Mouse (Mus musculus): ENCODE results near the gene Klhl36. TPM values are rescaled to one million over a fixed set of nuclear protein-coding genes. Genes with fewer than 3 reads are reported as not detected.

Klhl36 gene
- not detected for polyA plus RNA-seq (2014; fragmentation: Illumina TruSeq; extraction: RNeasy Lipid Tissue Mini Kit (QIAGEN cat#74804); ENCODE audit: low read depth, low replicate concordance)

GRCm38 (mm10) chr8:119861706-119862389 lies at the start of gene Klhl36:
Gene Klhl36, plus strand, starts transcription at chr8:119862266.

GRCm38 (mm10) chr8:119840275-119840808 lies 21.7 kb upstream of the Klhl36 start, which contains the start of gene Cotl1:
Gene Cotl1, minus strand, starts transcription at chr8:119840544.

GRCm38 (mm10) chr8:119909944-119910546 lies 48.0 kb downstream of the Klhl36 start, which contains the start of gene Usp10:
Gene Usp10, plus strand, starts transcription at chr8:119910360.

DNA sequence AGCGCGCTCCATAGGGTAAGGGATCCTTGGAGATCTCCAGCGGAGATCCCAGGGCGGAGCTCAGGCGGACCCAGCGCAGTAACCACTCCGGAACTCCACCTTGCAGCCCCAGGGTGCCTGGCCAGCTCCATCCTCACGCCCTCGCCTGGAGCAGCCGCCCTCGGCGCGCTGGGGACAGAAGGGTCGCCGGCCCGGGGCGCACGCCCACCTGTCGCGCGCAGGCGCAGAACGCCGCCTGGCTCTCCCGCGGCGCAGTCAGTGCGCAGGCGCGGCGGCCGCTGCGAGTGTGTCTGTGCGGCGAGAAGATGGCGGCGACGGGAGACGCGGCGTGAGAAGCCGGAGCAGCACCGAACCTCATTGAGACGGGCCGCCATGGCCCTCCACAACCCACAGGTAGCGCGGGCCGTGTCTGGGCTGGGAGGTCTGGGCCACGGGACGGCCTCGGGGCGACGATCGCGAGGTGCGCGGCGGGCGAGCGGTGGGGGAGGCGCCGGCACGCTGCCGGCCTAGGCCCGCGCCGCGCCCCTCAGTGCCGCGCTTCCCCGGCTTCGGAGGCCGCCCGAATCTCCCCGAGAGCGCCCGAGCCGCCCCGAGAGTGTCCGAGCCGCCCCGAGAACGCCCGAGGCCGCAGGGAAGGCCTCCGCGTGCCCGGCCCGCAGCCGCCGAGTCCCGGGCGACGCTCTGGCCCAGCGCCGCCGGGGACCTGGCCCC lies 48.6 kb downstream of the Klhl36 start, which contains the start of gene Gm20388:
TSS of gene Gm20388 (plus strand) at position 295 of the 711 bp plus-strand sequence.

Other genes starting within 250 kb of the Klhl36 start
- gene Adad2, start 249.5 kb upstream of the Klhl36 start, polyA plus RNA-seq (2014; fragmentation: Illumina TruSeq; extraction: RNeasy Lipid Tissue Mini Kit (QIAGEN cat#74804); ENCODE audit: low read depth, low replicate concordance): 0.21 TPM
- 1.4 TPM for gene Kcng4, start 226.6 kb upstream of the Klhl36 start, polyA plus RNA-seq (2014; fragmentation: Illumina TruSeq; extraction: RNeasy Lipid Tissue Mini Kit (QIAGEN cat#74804); ENCODE audit: low read depth, low replicate concordance)
- 3.9 TPM for gene Wfdc1, start 195.9 kb upstream of the Klhl36 start, polyA plus RNA-seq (2014; fragmentation: Illumina TruSeq; extraction: RNeasy Lipid Tissue Mini Kit (QIAGEN cat#74804); ENCODE audit: low read depth, low replicate concordance)
- not detected for gene Atp2c2, start 162.3 kb upstream of the Klhl36 start, polyA plus RNA-seq (2014; fragmentation: Illumina TruSeq; extraction: RNeasy Lipid Tissue Mini Kit (QIAGEN cat#74804); ENCODE audit: low read depth, low replicate concordance)
- gene Tldc1, start 83.8 kb upstream of the Klhl36 start, polyA plus RNA-seq (2014; fragmentation: Illumina TruSeq; extraction: RNeasy Lipid Tissue Mini Kit (QIAGEN cat#74804); ENCODE audit: low read depth, low replicate concordance): 1.3 TPM
- gene Cotl1, start 21.7 kb upstream of the Klhl36 start, polyA plus RNA-seq (2014; fragmentation: Illumina TruSeq; extraction: RNeasy Lipid Tissue Mini Kit (QIAGEN cat#74804); ENCODE audit: low read depth, low replicate concordance): 0.59 TPM
- gene Usp10, start 48.1 kb downstream of the Klhl36 start, polyA plus RNA-seq (2014; fragmentation: Illumina TruSeq; extraction: RNeasy Lipid Tissue Mini Kit (QIAGEN cat#74804); ENCODE audit: low read depth, low replicate concordance): 10.9 TPM
- 0.56 TPM for gene Gm20388, start 48.6 kb downstream of the Klhl36 start, polyA plus RNA-seq (2014; fragmentation: Illumina TruSeq; extraction: RNeasy Lipid Tissue Mini Kit (QIAGEN cat#74804); ENCODE audit: low read depth, low replicate concordance)
- gene Crispld2, start 130.2 kb downstream of the Klhl36 start, polyA plus RNA-seq (2014; fragmentation: Illumina TruSeq; extraction: RNeasy Lipid Tissue Mini Kit (QIAGEN cat#74804); ENCODE audit: low read depth, low replicate concordance): 1.8 TPM
- 1.1 TPM for gene Zdhhc7, start 239.2 kb downstream of the Klhl36 start, polyA plus RNA-seq (2014; fragmentation: Illumina TruSeq; extraction: RNeasy Lipid Tissue Mini Kit (QIAGEN cat#74804); ENCODE audit: low read depth, low replicate concordance)

All from testis, adult 10 weeks (tissue).